In genomic region chr8:92272073-92272472, GRCm38 (mm10) we compare ENCODE assay signal across 22 mouse cellular contexts.
"Had no signal": no experiment of that assay in that cellular context is flagged by ENCODE, and none has a peak within 500 bp of the region (broad histone marks: within the 10 kb centered on the region; RNA-seq: fewer than 3 reads in every experiment).

No protein-coding gene starts in this region.

- H3K4me1 ChIP-seq: kidney, embryonic 15.5 days; limb, embryonic 12.5 days; limb, embryonic 15.5 days; liver, embryonic 15.5 days; neural tube, embryonic 13.5 days; stomach, embryonic 15.5 days had no signal

- H3K27ac ChIP-seq: kidney, embryonic 15.5 days; left cerebral cortex, adult 2 months; limb, embryonic 12.5 days; limb, embryonic 15.5 days; liver, embryonic 15.5 days; neural tube, embryonic 13.5 days; stomach, embryonic 15.5 days had no signal

- DNase-seq: kidney, adult 11 months; kidney, adult 8-10 months; kidney, postnatal 10 days; kidney, postnatal 36 days; layer of hippocampus, postnatal 36 days; left cerebral cortex, postnatal 4 days; lung, adult 2 months; lung, postnatal 14 days; lung, postnatal 4 days; midbrain, embryonic 14.5 days; right cerebral cortex, postnatal 14 days; right cerebral cortex, postnatal 4 days; thymus, postnatal 25 days had no signal

- H3K9me3 ChIP-seq: liver, embryonic 15.5 days; stomach, embryonic 15.5 days had no signal

- H3K4me3 ChIP-seq: kidney, embryonic 15.5 days; left cerebral cortex, adult 2 months; limb, embryonic 12.5 days; limb, embryonic 15.5 days; liver, embryonic 15.5 days; neural tube, embryonic 13.5 days; stomach, embryonic 15.5 days had no signal

- H3K27me3 ChIP-seq: kidney, embryonic 15.5 days; limb, embryonic 15.5 days; liver, embryonic 15.5 days; neural tube, embryonic 13.5 days; stomach, embryonic 15.5 days had no signal

- H3K36me3 ChIP-seq: kidney, embryonic 15.5 days; limb, embryonic 12.5 days; limb, embryonic 15.5 days; liver, embryonic 15.5 days; neural tube, embryonic 13.5 days; stomach, embryonic 15.5 days had no signal

- H3K4me2 ChIP-seq: kidney, embryonic 15.5 days; limb, embryonic 12.5 days; limb, embryonic 15.5 days; liver, embryonic 11.5 days; liver, embryonic 15.5 days; midbrain, embryonic 11.5 days; neural tube, embryonic 13.5 days; stomach, embryonic 15.5 days had no signal

- H3K9ac ChIP-seq: kidney, embryonic 15.5 days; limb, embryonic 12.5 days; limb, embryonic 15.5 days; liver, embryonic 15.5 days; neural tube, embryonic 13.5 days; stomach, embryonic 15.5 days had no signal
